Mouse (Mus musculus) olfactory bulb, adult 2 months (tissue): ENCODE measurements around the gene Klhl29.

ENCODE experiments used
- CTCF ChIP-seq: fragments of 200-500 bp; IDR thresholded peaks from 2 replicates; pipeline ENCODE4 v1.5.1; 2012; ENCODE audit warnings: low read depth, mild to moderate bottlenecking, low read length, moderate library complexity; ENCODE audit not compliant: insufficient read depth
- POLR2A ChIP-seq: fragments of 200-500 bp; IDR thresholded peaks from 2 replicates; pipeline ENCODE4 v1.6.1; 2012; ENCODE audit warnings: mild to moderate bottlenecking, low read depth, low read length, moderate library complexity; ENCODE audit not compliant: insufficient read depth

DNA sequence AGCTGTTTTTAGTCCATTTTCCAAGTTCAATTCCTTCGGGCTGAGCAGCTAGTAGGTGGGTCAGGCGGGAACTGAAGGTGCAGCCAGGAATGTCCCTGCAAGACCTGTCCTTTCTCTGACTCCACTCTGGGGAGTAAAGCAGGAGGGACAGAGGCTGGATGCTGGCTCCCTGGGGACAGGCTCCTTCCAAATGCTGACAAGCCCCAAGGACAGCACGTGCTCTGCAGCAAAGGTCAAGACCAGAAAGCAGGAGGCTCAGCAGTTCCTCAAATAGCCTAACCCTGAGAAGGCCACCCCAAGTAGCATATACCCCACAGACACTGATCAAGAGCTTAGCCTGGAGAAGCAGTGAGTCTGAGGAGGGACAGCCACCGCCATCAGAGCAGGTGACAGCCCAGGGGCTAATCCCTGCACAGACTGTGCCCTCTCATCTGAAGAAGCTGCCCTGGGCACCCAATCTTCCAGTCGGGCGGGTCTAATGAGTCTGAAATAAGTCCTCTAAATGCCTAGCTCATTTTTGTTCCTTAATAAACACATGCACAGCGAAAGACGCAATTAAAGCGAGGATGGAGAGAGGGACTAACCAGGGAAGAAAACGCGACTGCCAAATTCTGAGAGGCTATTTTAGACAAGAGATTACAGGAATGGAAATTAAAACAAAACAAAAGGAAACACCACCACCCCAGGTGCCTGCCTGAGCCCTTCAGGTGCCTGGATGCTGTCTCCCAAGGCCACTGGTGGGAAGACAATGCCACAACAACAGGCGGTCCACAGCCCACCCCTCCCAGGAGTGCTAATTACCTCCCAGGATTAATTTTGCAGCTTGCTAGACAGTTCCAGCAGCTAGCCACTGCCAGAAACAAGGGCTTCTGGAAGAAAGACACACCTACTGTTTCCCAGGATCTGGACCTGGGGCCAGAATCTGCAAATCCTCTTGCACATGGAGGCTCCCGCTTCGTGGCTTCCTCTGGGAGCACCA lies 148.5 kb downstream of the Klhl29 start:
- TF ChIP-seq POLR2A (no peak), CTCF (no peak)
